Mouse (Mus musculus) mouse embryonic stem cell (cell line): ENCODE measurements around the gene Gm19345.

Experiments used
- in situ Hi-C, 2 experiments: fragments of 300-500 bp; cut with MboI; formaldehyde crosslinking; loops; 1 replicate in 1 of 2; 3 replicates in 1 of 2; pipeline ENCODE4 v1.14.3; 2019 to 2020; ENCODE audit warnings: low sequenced_read_pairs in 2 of 2, low pct_unique_long_range_greater_than_20kb in 1 of 2, mixed read lengths in 1 of 2; ENCODE audit not compliant: unreplicated experiment in 1 of 2

Gm19345 gene

GRCm38 (mm10) chr7:19823256-19824181 is 28.3 kb upstream of the Gm19345 start:
- in situ Hi-C loops, result no loop called here

GRCm38 (mm10) chr7:19824182-19824973 is 27.4 kb upstream of the Gm19345 start:
- in situ Hi-C loops, result no loop called here

- in situ Hi-C loops, result no loop called here
Observed at GRCm38 (mm10) chr7:19826756-19827155, 25.0 kb upstream of the Gm19345 start.

GRCm38 (mm10) chr7:19829694-19830093 is 22.1 kb upstream of the Gm19345 start:
- in situ Hi-C loops, result no loop called here

GRCm38 (mm10) chr7:19830682-19831156 is 21.1 kb upstream of the Gm19345 start:
- in situ Hi-C loops, result no loop called here

GRCm38 (mm10) chr7:19831837-19832236 is 20.0 kb upstream of the Gm19345 start:
- in situ Hi-C loops, result no loop called here

- in situ Hi-C loops, result no loop called here
Observed at GRCm38 (mm10) chr7:19834055-19834454, 17.7 kb upstream of the Gm19345 start.

GRCm38 (mm10) chr7:19836843-19837242 is 15.0 kb upstream of the Gm19345 start:
- in situ Hi-C loops, result no loop called here

GRCm38 (mm10) chr7:19840371-19840770 is 11.4 kb upstream of the Gm19345 start:
- in situ Hi-C loops, result loop anchor here (5.0 kb wide), 2 partner anchors 33 to 38 kb away; no protein-coding TSS in a partner anchor

- in situ Hi-C loops, result loop anchor here (5.0 kb wide), 2 partner anchors 34 to 39 kb away; no protein-coding TSS in a partner anchor
Observed at GRCm38 (mm10) chr7:19840936-19841335, 10.9 kb upstream of the Gm19345 start.

- in situ Hi-C loops, result loop anchor here (5.0 kb wide), 2 partner anchors 35 to 40 kb away; no protein-coding TSS in a partner anchor
Observed at GRCm38 (mm10) chr7:19841686-19842413, 10.0 kb upstream of the Gm19345 start.

- in situ Hi-C loops, result loop anchor here (5.0 kb wide), 2 partner anchors 36 to 41 kb away; no protein-coding TSS in a partner anchor
Observed at GRCm38 (mm10) chr7:19842885-19843504, 8.8 kb upstream of the Gm19345 start.

GRCm38 (mm10) chr7:19843561-19843960 is 8.2 kb upstream of the Gm19345 start:
- in situ Hi-C loops, result loop anchor here (5.0 kb wide), 2 partner anchors 36 to 41 kb away; no protein-coding TSS in a partner anchor

GRCm38 (mm10) chr7:19844521-19845171 is 7.2 kb upstream of the Gm19345 start:
- in situ Hi-C loops, result loop anchor here (5.0 kb wide), 2 partner anchors 37 to 42 kb away; no protein-coding TSS in a partner anchor

GRCm38 (mm10) chr7:19853526-19853925 is 1.7 kb downstream of the Gm19345 start:
- in situ Hi-C loops, result no loop called here

- in situ Hi-C loops, result no loop called here
Observed at GRCm38 (mm10) chr7:19855663-19856062, 3.9 kb downstream of the Gm19345 start.

- in situ Hi-C loops, result no loop called here
Observed at GRCm38 (mm10) chr7:19856283-19856682, 4.5 kb downstream of the Gm19345 start.
